Mouse (Mus musculus) B cell, adult 67 days (primary cell): ENCODE measurements around the gene Wdr76. TPM values are rescaled to one million over a fixed set of nuclear protein-coding genes. Genes with fewer than 3 reads are reported as not detected.

Source experiments
- total RNA-seq, 2 experiments: library from RNA; stranded (reverse); gene quantifications; 4 replicates each; pipeline ENCODE4 v1.2.4; 2023

The Wdr76 gene
- 10 to 100 TPM; 17.1 to 17.6 TPM for total RNA-seq

DNA sequence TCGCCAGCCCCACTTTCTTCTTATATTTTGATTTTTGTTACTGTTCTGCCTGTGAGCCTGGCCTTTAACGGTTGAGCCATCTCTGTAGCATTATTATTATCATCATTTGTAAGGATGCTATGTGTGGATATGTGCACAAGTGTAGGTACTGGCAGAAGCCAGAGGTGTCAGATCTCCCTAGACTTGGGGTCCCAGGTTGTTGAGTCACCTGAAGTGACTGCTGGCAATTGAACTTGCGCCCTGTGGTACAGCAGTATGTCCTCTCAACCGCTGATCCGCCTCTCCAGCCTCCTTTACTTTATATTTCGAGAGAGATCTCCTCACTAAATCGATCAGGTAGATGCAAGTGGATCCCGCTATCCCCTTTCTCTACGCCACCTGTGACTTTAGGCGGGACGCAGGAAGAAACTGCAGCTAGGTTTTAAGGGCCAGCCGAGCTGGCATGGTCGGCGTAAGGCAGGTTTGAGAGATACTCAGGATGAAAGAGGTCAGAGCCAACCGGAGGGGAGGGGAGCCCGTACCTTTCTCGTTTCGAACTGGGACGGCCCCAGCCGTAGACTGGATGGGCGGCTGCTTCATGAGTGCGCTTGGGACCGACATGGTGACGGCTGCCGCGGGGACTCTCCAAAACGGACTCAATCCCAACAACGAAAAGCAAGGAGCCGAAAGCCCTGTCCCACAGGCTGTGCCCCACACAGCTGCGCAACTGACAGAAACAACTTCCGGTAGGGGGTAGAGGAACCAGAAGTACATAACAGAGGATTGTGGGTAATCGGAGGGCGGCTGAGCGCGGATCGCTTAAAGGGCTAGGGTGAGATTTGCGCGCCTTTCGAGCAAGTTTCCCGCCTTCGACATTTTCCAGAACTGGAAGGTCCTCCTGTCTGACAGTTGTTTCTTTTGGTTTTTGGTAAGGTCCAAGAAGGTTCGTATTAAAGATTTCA, at the start of gene Wdr76, which contains the start of gene Mfap1a:
Wdr76 (plus strand) TSS at position 782 of the 941 bp plus-strand sequence.
Mfap1a (minus strand) TSS at position 724 of the 941 bp plus-strand sequence.

DNA sequence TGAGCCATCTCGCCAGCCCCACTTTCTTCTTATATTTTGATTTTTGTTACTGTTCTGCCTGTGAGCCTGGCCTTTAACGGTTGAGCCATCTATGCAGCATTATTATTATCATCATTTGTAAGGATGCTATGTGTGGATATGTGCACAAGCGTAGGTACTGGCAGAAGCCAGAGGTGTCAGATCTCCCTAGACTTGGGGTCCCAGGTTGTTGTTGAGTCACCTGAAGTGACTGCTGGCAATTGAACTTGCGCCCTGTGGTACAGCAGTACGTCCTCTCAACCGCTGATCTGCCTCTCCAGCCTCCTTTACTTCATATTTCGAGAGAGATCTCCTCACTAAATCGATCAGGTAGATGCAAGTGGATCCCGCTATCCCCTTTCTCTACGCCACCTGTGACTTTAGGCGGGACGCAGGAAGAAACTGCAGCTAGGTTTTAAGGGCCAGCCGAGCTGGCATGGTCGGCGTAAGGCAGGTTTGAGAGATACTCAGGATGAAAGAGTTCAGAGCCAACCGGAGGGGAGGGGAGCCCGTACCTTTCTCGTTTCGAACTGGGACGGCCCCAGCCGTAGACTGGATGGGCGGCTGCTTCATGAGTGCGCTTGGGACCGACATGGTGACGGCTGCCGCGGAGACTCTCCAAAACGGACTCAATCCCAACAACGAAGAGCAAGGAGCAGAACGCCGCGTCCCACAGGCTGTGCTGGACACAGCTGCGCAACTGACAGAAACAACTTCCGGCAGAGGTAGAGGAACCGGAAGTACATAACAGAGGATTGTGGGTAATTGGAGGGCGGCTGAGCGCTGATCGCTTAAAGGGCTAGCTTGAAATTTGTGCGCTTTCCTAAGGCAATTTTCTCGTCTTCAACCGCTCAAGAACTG, 33.0 kb upstream of the Wdr76 start, which contains the start of gene Mfap1b:
Mfap1b (minus strand) TSS at position 767 of the 879 bp plus-strand sequence.

Other genes with a start within 250 kb of the Wdr76 start
- gene Trp53bp1, start 235.3 kb upstream of the Wdr76 start, total RNA-seq = 100 to 1,000 TPM; 105 to 109 TPM
- under 1 TPM in 1 of 2 experiments, not detected in 1; 0.09 TPM for gene Map1a, start 217.1 kb upstream of the Wdr76 start, total RNA-seq
- gene Ppip5k1, start 151.3 kb upstream of the Wdr76 start, total RNA-seq = 10 to 100 TPM; 30.0 to 32.7 TPM
- gene Ckmt1, start 149.0 kb upstream of the Wdr76 start, total RNA-seq = not detected
- gene Strc, start 119.6 kb upstream of the Wdr76 start, total RNA-seq = under 1 TPM in 1 of 2 experiments, not detected in 1; 0.18 TPM
- 100 to 1,000 TPM; 150 to 171 TPM for gene Pdia3, start 92.9 kb upstream of the Wdr76 start, total RNA-seq
- gene Catsper2, start 92.9 kb upstream of the Wdr76 start, total RNA-seq = 1 to 10 TPM; 2.7 to 4.2 TPM
- 100 to 1,000 TPM in 1 of 2 experiments, 10 to 100 TPM in 1; 97.4 to 105 TPM for gene Ell3, start 62.4 kb upstream of the Wdr76 start, total RNA-seq
- 100 to 1,000 TPM; 249 to 301 TPM for gene Serf2, start 57.5 kb upstream of the Wdr76 start, total RNA-seq
- 10 to 100 TPM; 35.9 to 40.2 TPM for gene Hypk, start 53.4 kb upstream of the Wdr76 start, total RNA-seq
- 1 to 10 TPM; 1.2 to 2.2 TPM for gene Serinc4, start 49.9 kb upstream of the Wdr76 start, total RNA-seq
- gene Mfap1b, start 32.7 kb upstream of the Wdr76 start, total RNA-seq = 10 to 100 TPM; 45.8 to 48.2 TPM
- gene Mfap1a, start 58 bp upstream of the Wdr76 start, total RNA-seq = 10 to 100 TPM; 54.6 to 57.1 TPM